Mouse (Mus musculus) right cerebral cortex, postnatal 25 days (tissue): ENCODE measurements around the gene Gm47995.

Experiments used
- DNase-seq: peaks from one replicate; pipeline ENCODE4 v3.0.0; 2022

Gene Gm47995

DNA sequence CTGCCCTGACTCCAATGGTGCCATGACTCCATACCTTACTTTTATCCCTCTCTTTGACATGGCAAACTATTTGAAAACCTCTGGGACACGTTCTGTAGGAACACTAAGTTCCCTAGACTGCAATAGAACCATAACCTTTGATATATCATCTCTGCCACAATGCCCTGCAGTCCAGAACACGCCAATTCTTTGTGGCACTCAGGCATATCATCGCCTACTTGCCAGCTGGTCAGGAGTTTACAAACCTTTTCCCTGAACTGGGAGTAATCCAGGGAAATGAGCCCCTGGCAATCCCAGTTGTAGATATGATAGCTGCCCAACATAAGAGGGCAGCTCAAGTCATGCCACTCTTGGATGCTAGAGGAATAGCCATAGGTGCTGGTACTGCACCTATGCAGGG lies 34.1 kb downstream of the Gm47995 start:
- no peak for DNase-seq

GRCm38 (mm10) chr1:151233756-151234155 lies 35.5 kb downstream of the Gm47995 start:
- no peak for DNase-seq

DNA sequence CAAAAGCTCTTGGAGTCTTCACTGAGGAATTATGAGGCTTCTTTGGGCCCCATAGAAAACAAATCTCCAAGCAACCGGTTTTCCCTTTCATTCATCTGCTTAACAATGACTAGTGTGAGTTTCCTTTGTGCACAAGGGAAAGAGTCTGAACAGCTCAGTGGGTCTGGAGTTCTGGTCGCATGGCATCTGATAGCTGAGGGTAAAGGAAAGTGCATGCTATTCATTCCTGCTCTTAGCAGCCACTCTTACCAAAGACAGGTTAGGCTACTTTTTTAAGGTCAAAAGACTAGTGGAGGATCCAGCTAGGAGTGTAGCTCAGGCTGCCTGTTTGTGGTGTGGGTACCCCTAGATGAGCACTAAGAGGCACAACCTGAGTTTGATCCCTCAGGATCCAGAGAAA lies 37.3 kb downstream of the Gm47995 start:
- no peak for DNase-seq

DNA sequence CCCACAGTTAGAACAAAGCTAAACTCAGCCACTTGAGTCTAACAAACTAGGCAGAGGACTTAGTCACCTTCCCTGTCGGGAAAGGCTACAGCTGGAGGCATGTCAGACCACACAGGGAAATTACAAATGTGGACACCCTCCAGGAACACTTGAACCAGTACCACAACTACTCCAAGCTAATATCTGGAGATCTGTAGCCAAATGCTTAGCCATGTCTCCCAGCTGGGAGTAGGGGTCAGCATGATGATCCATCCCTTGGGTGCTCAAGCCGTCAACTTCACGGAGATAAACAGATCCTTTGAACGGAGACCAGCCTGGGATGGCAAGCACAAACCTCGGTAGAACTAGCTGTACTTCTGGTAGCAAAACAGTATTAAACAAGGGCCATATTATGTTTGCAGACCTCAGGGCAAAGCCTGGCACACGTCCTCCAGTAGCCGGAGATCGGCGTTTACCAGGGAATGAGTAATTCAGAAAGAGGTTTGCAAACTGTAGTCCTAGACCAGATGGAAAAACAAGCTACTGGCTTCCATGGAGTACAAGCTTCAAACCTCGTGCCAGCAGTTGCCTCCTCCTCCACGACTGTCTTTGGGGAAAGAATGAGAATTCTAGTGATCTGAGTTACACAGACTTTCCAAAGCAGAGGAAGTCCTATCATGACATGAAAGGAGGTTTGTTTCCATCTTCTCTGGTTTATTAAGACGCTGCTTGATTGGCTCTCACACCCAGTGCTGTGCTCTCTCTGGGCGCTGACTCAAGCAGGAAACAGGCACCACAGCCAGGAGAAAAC lies 38.1 kb downstream of the Gm47995 start:
- peak; percentile 36 for DNase-seq

DNA sequence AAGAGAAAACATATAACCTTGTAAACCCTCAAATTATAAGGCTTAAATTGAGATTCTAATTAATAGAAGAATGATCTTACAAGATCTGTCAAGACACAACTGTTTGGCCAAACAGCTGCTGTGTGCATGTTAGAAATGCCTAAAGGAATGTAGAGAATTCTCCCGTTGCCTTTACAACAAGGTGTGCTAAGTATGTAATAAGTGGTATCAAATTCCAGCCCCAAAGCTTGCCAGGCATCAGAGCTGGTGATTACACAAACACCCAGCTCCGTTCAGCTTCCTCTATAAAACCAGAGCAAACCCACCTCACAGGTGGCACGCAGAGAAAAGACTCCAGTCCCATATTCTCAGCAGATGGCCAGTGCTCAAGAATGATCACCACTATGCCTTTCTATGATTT lies 39.5 kb downstream of the Gm47995 start:
- DNase-seq: no peak

- DNase-seq: no peak
Observed at GRCm38 (mm10) chr1:151243332-151243731, 45.1 kb downstream of the Gm47995 start.

DNA sequence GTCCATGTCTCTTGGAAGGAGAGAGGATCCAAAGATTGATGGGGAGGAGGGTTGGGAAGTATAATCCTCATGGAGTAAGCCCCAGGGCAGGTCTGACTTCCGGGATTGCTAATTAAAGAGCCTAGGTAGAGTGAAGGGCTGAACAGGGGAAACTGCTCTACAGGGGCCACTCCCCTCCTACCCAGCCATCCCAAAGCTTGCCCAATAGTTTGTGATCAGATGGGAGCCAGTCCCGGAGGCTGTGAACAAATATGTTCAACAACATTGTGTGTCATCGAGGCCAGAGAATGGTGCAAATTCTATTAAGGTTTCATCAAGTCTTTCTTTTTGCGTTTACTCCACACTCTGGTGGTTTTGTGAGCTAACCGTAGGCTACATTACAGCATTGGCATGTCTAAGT lies 45.8 kb downstream of the Gm47995 start:
- no peak for DNase-seq

- no peak for DNase-seq
Observed at GRCm38 (mm10) chr1:151244761-151245160, 46.5 kb downstream of the Gm47995 start.

- no peak for DNase-seq
Observed at GRCm38 (mm10) chr1:151245165-151245564, 46.9 kb downstream of the Gm47995 start.

GRCm38 (mm10) chr1:151245846-151246245 lies 47.6 kb downstream of the Gm47995 start:
- no peak for DNase-seq
